29 mouse cellular contexts compared by ENCODE assay signal in the genomic region with DNA sequence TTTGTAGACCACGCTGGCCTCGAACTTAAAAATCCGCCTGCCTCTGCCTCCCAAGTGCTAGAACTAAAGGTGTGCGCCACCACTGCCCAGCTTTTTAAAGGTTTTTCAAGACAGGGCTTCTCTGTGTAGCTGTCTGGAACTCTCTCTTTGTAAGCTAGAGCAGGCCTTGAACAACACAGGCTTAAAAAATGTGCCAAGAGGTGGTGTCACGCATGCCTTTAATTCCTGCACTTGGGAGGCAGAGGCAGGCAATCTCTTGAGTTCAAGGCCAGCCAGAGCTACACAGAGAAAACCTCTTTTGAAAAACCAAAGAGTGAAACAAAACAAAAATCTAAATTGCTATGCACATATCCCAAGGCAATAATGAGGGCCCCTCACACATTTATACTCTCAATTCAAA. TPM values are rescaled to one million over a fixed set of nuclear protein-coding genes. Genes with fewer than 3 reads are reported as not detected.
"Had no signal": no experiment of that assay in that cellular context is flagged by ENCODE, and none has a peak within 500 bp of the region (broad histone marks: within the 10 kb centered on the region; RNA-seq: fewer than 3 reads in every experiment).

No protein-coding gene starts in this region.

- H3K9me3 ChIP-seq: midbrain, embryonic 10.5 days; midbrain, embryonic 12.5 days; neural tube, embryonic 13.5 days; neural tube, embryonic 15.5 days had no signal

- H3K9ac ChIP-seq: liver, embryonic 14.5 days; lung, embryonic 14.5 days; midbrain, embryonic 12.5 days; neural tube, embryonic 13.5 days; neural tube, embryonic 15.5 days had no signal

- H3K36me3 ChIP-seq: midbrain, embryonic 10.5 days; midbrain, embryonic 12.5 days; neural tube, embryonic 13.5 days; neural tube, embryonic 15.5 days had no signal

- H3K4me3 ChIP-seq: midbrain, embryonic 10.5 days; midbrain, embryonic 12.5 days; myocyte; neural tube, embryonic 13.5 days; neural tube, embryonic 15.5 days had no signal

- H3K4me1 ChIP-seq: midbrain, embryonic 12.5 days; neural tube, embryonic 13.5 days; neural tube, embryonic 15.5 days had no signal

- ATAC-seq: midbrain, embryonic 16.5 days had no signal

- H3K27me3 ChIP-seq: midbrain, embryonic 12.5 days; neural tube, embryonic 13.5 days; neural tube, embryonic 15.5 days had no signal

- H3K27ac ChIP-seq: liver, embryonic 14.5 days; midbrain, embryonic 10.5 days; midbrain, embryonic 12.5 days; neural tube, embryonic 13.5 days; neural tube, embryonic 15.5 days had no signal

- H3K4me2 ChIP-seq: lung, embryonic 14.5 days; midbrain, embryonic 12.5 days; neural tube, embryonic 13.5 days; neural tube, embryonic 15.5 days had no signal

- DNase-seq: lung, adult 18-20 months; lung, postnatal 14 days; lung, postnatal 36 days; midbrain, embryonic 14.5 days; right cerebral cortex, adult 18-20 months; right cerebral cortex, postnatal 25 days; right cerebral cortex, postnatal 4 days; spleen, adult 18-20 months; thymus, adult 18-20 months; thymus, postnatal 14 days; thymus, postnatal 4 days had no signal

RNA-seq across cellular contexts. Expression of a gene that starts 28.9 kb away (rescaled TPM):
- total RNA-seq: megakaryocyte-erythroid progenitor cell, adult 5-6 weeks had no signal
- polyA plus RNA-seq: liver, embryonic 14.5 days; liver, embryonic 16.5 days; lung, embryonic 14.5 days; lung, embryonic 16.5 days; midbrain, embryonic 10.5 days; midbrain, embryonic 12.5 days; midbrain, embryonic 16.5 days; neural tube, embryonic 11.5 days; neural tube, embryonic 13.5 days; neural tube, embryonic 15.5 days; small intestine, adult 2 months; stomach, embryonic 14.5 days; stomach, embryonic 16.5 days; thymus, postnatal 0 days had no signal

RNA-seq across cellular contexts. Expression of a gene that starts 46.9 kb away (rescaled TPM):
- total RNA-seq: megakaryocyte, adult 5-6 weeks; megakaryocyte-erythroid progenitor cell, adult 5-6 weeks had no signal
- polyA plus RNA-seq: liver, embryonic 14.5 days; liver, embryonic 16.5 days; lung, embryonic 14.5 days; lung, embryonic 16.5 days; midbrain, embryonic 12.5 days; midbrain, embryonic 14.5 days; midbrain, embryonic 16.5 days; myocyte; neural tube, embryonic 11.5 days; neural tube, embryonic 13.5 days; neural tube, embryonic 15.5 days; small intestine, adult 2 months; stomach, embryonic 14.5 days; stomach, embryonic 16.5 days; urinary bladder, adult 2 months had no signal
